Mouse (Mus musculus) thymus, postnatal 25 days (tissue): ENCODE measurements around the gene Crb3.

Experiments
- DNase-seq: peaks from one replicate; pipeline ENCODE4 v3.0.0; 2022

The Crb3 gene

GRCm38 (mm10) chr17:57058891-57059485 is at the start of gene Crb3:
Gene Crb3 (plus strand): TSS chr17:57059105.
- DNase-seq: no peak

- no peak for DNase-seq
These were observed 48.0 kb upstream of the Crb3 start for GRCm38 (mm10) chr17:57010911-57011235.

GRCm38 (mm10) chr17:57011236-57012141 is 47.4 kb upstream of the Crb3 start, which contains the start of the genes Gtf2f1 and Gm17949:
Gene Gtf2f1 (minus strand): TSS chr17:57011288.
Gene Gm17949 (plus strand): TSS chr17:57011469.
- peak; percentile 90 for DNase-seq

- no peak for DNase-seq
These were observed 46.6 kb upstream of the Crb3 start for GRCm38 (mm10) chr17:57012245-57012795.

- DNase-seq: no peak
These were observed 39.2 kb upstream of the Crb3 start for GRCm38 (mm10) chr17:57019693-57020092.

GRCm38 (mm10) chr17:57020960-57021359 is 37.9 kb upstream of the Crb3 start:
- no peak for DNase-seq

- DNase-seq: no peak
These were observed 31.4 kb upstream of the Crb3 start for GRCm38 (mm10) chr17:57027471-57027870.

GRCm38 (mm10) chr17:57029691-57030090 is 29.2 kb upstream of the Crb3 start:
- DNase-seq: no peak

GRCm38 (mm10) chr17:57030931-57031660 is 27.8 kb upstream of the Crb3 start, which contains the start of gene Khsrp:
Gene Khsrp (minus strand): TSS chr17:57031522.
- DNase-seq: peak; percentile 70

GRCm38 (mm10) chr17:57031661-57032420 is 27.1 kb upstream of the Crb3 start:
- peak; percentile 99 for DNase-seq

- no peak for DNase-seq
These were observed 26.1 kb upstream of the Crb3 start for GRCm38 (mm10) chr17:57032854-57033253.

- no peak for DNase-seq
These were observed 19.9 kb upstream of the Crb3 start for GRCm38 (mm10) chr17:57038978-57039377.

GRCm38 (mm10) chr17:57041554-57041953 is 17.4 kb upstream of the Crb3 start, which contains the start of gene Slc25a41:
Gene Slc25a41 (minus strand): TSS chr17:57041654.
- no peak for DNase-seq

GRCm38 (mm10) chr17:57047406-57047805 is 11.5 kb upstream of the Crb3 start:
- DNase-seq: no peak

GRCm38 (mm10) chr17:57048816-57049215 is 10.1 kb upstream of the Crb3 start:
- DNase-seq: no peak

GRCm38 (mm10) chr17:57051679-57052078 is 7.2 kb upstream of the Crb3 start:
- DNase-seq: peak; percentile 50

- no peak for DNase-seq
These were observed 2.7 kb upstream of the Crb3 start for GRCm38 (mm10) chr17:57056246-57056645.

GRCm38 (mm10) chr17:57059486-57059977 is 627 bp downstream of the Crb3 start, which contains the start of gene Slc25a23:
Gene Slc25a23 (minus strand): TSS chr17:57059863.
- peak; percentile 77 for DNase-seq

- DNase-seq: peak; percentile 98
These were observed 1.4 kb downstream of the Crb3 start for GRCm38 (mm10) chr17:57060231-57060801.

GRCm38 (mm10) chr17:57061069-57061468 is 2.2 kb downstream of the Crb3 start:
- DNase-seq: no peak

GRCm38 (mm10) chr17:57062011-57062521 is 3.2 kb downstream of the Crb3 start:
- peak; percentile 51 for DNase-seq
